8 mouse cellular contexts compared by ENCODE assay signal in genomic region chr17:75074978-75075699, GRCm38 (mm10).
DNase-seq lines count a peak whose midpoint lies in the region; ATAC-seq and TF ChIP-seq lines count a peak whose summit lies in the region.

No protein-coding gene starts in this region.

- no peaks in the 10 kb centered on the region for H3K4me1 ChIP-seq in kidney, adult 2 months (ENCODE audit: control insufficient read depth, insufficient read depth, low read length)
- no peaks in the 10 kb centered on the region for H3K4me1 ChIP-seq in CH12.LX (ENCODE audit: control insufficient read depth in 1 of 2, insufficient read depth in 2 of 2)
- H3K4me1 ChIP-seq in limb, embryonic 15.5 days = peaks cover 28% of the 10 kb centered on the region

- H3K4me2 ChIP-seq in CH12.LX (ENCODE audit: insufficient read depth, low read depth, poor library complexity, severe bottlenecking) = no peak overlapping the region
- H3K4me2 ChIP-seq in limb, embryonic 15.5 days = no peak overlapping the region

- TF ChIP-seq POLR2A in kidney, adult 2 months (IDR thresholded peaks at IDR 0.05; ENCODE audit: low read depth, low read length) = no peak
- TF ChIP-seq POLR2A in CH12.LX (IDR thresholded peaks at IDR 0.05; ENCODE audit: low read depth, low read length) = no peak

- peak; percentile 32 for DNase-seq in kidney, adult 2 months
- DNase-seq in kidney, adult 11 months = no peak
- DNase-seq in CH12.LX (ENCODE audit: extremely low read depth) (peak; percentile 37), ZHBTc4 (ENCODE audit: low read depth, low spot score) (peak; percentile 58)
- peak; percentile 39 for DNase-seq in right cerebral cortex, postnatal 4 days
- DNase-seq in thymus, postnatal 0 days (ENCODE audit: low spot score) = no peak

- in situ Hi-C loops in CH12.LX (cut with MboI; ENCODE audit: low pct_ligation_motif_present, low pct_unique_long_range_greater_than_20kb, low sequenced_read_pairs) = no loop called here

- H3K4me3 ChIP-seq in kidney, adult 2 months (ENCODE audit: insufficient read depth, low read depth, low read length) = no peak overlapping the region
- no peak overlapping the region for H3K4me3 ChIP-seq in CH12.LX (replicated peaks in 1 of 3; ENCODE audit: low read depth in 2 of 3, low read length in 2 of 3, poor library complexity in 1 of 3)
- H3K4me3 ChIP-seq in limb, embryonic 15.5 days = no peak overlapping the region

- no peak for TF ChIP-seq CTCF in kidney, adult 2 months (conservative IDR thresholded peaks at IDR 0.05; ENCODE audit: insufficient read depth, insufficient read length, low read depth, low read length)
- peak; percentile 44 to 56 for TF ChIP-seq CTCF in CH12.LX (conservative IDR thresholded peaks at IDR 0.05 in 1 of 2, IDR thresholded peaks at IDR 0.05 in 1 of 2; ENCODE audit: low read depth in 2 of 2, low read length in 2 of 2)

- H3K36me3 ChIP-seq in kidney, adult 2 months (ENCODE audit: control insufficient read depth, insufficient read depth, low read length) = no peaks in the 10 kb centered on the region
- no peaks in the 10 kb centered on the region for H3K36me3 ChIP-seq in CH12.LX (replicated peaks in 1 of 2; ENCODE audit: control insufficient read depth in 1 of 2, insufficient read depth in 1 of 2, low read length in 1 of 2)
- no peaks in the 10 kb centered on the region for H3K36me3 ChIP-seq in limb, embryonic 15.5 days

- TF ChIP-seq RAD21 in CH12.LX (IDR thresholded peaks at IDR 0.05; ENCODE audit: low read depth, low read length) = peak; percentile 49

- H3K9me3 ChIP-seq in CH12.LX (replicated peaks; ENCODE audit: low read length) = peaks cover under 1% of the 10 kb centered on the region
- H3K9me3 ChIP-seq in limb, embryonic 15.5 days = no peaks in the 10 kb centered on the region

- 84% methylated on average over 19 of the region's 19 CpGs for WGBS in kidney, adult 2 months
- WGBS in limb, embryonic 15.5 days = 72% methylated on average over 19 of the region's 19 CpGs

- no peaks in the 10 kb centered on the region for H3K79me2 ChIP-seq in CH12.LX (replicated peaks; ENCODE audit: control insufficient read depth, extremely low read depth, insufficient read depth, poor library complexity, severe bottlenecking)

- no peak overlapping the region for H3K9ac ChIP-seq in CH12.LX (ENCODE audit: insufficient read depth, low read depth)
- no peak overlapping the region for H3K9ac ChIP-seq in limb, embryonic 15.5 days

- H3K27ac ChIP-seq in kidney, adult 2 months (ENCODE audit: insufficient read depth, low read depth, low read length) = no peak overlapping the region
- no peak overlapping the region for H3K27ac ChIP-seq in CH12.LX (ENCODE audit: insufficient read depth, low read depth)
- 0 out of 2 replicates have a peak overlapping the region, but pooled peaks have one; percentile 6 for H3K27ac ChIP-seq in limb, embryonic 15.5 days

- dilution Hi-C loops in CH12.LX (cut with MboI; ENCODE audit: extremely low pct_ligation_motif_present, extremely low pct_unique_long_range_greater_than_20kb, low sequenced_read_pairs) = no loop called here

- H3K27me3 ChIP-seq in kidney, adult 2 months (replicated peaks; ENCODE audit: control insufficient read depth, insufficient read depth, low read length) = no peaks in the 10 kb centered on the region
- H3K27me3 ChIP-seq in CH12.LX (replicated peaks) = no peaks in the 10 kb centered on the region
- H3K27me3 ChIP-seq in limb, embryonic 15.5 days = no peaks in the 10 kb centered on the region

- no peak for ATAC-seq in limb, embryonic 15.5 days (ENCODE audit: insufficient number of reproducible peaks, low FRiP score, low TSS enrichment, low read depth)
- ATAC-seq in erythroid progenitor cell, adult 5-6 weeks (replicated peaks; ENCODE audit: low FRiP score, poor library complexity, severe bottlenecking) = no peak

- no peak for TF ChIP-seq EP300 in CH12.LX (IDR thresholded peaks at IDR 0.05; ENCODE audit: low read length)

TF ChIP-seq in CH12.LX, 34 proteins besides CTCF, POLR2A, EP300 and RAD21:
- TF ChIP-seq SIN3A (IDR thresholded peaks at IDR 0.05; ENCODE audit: low read length) = no peak
- TF ChIP-seq ZKSCAN1 (IDR thresholded peaks at IDR 0.05; ENCODE audit: borderline replicate concordance, low read depth, low read length) = no peak
- peak; percentile 34; the same call in 1 of the 2 replicates for TF ChIP-seq MAX (IDR thresholded peaks at IDR 0.05; ENCODE audit: low read length)
- no peak for TF ChIP-seq USF2 (conservative IDR thresholded peaks at IDR 0.05; ENCODE audit: low read depth, low read length)
- TF ChIP-seq SMC3 (IDR thresholded peaks at IDR 0.05; ENCODE audit: low read depth, low read length) = peak; percentile 48
- no peak for TF ChIP-seq GABPA (IDR thresholded peaks at IDR 0.05; ENCODE audit: insufficient replicate concordance, low read depth, low read length)
- TF ChIP-seq E2F4 (IDR thresholded peaks at IDR 0.05; ENCODE audit: insufficient replicate concordance, low read depth, low read length) = no peak
- no peak for TF ChIP-seq BHLHE40 (IDR thresholded peaks at IDR 0.05; ENCODE audit: low read depth, low read length)
- TF ChIP-seq TBP (conservative IDR thresholded peaks at IDR 0.05; ENCODE audit: low read depth, low read length) = no peak
- no peak for TF ChIP-seq NRF1 (IDR thresholded peaks at IDR 0.05; ENCODE audit: low read depth, low read length)
- 0 out of 2 replicates have a peak, but pooled peaks have one; percentile 55 for TF ChIP-seq MYC (IDR thresholded peaks at IDR 0.05; ENCODE audit: low read depth, low read length)
- TF ChIP-seq MEF2A (IDR thresholded peaks at IDR 0.05; ENCODE audit: borderline replicate concordance, low read depth, low read length) = no peak
- TF ChIP-seq JUN (IDR thresholded peaks at IDR 0.05; ENCODE audit: insufficient read depth, low read depth, low read length) = no peak
TF ChIP-seq in CH12.LX: peak in this region for 3.

Comparison
In these comparisons a context has a peak if more than half of its experiments do, and no peak if none do; other contexts are left out.
1. DNase-seq: peak in kidney, adult 2 months (single experiment), CH12.LX (single experiment), ZHBTc4 (single experiment) and right cerebral cortex, postnatal 4 days (single experiment); none in kidney, adult 11 months (single experiment) and thymus, postnatal 0 days (single experiment).